Mouse (Mus musculus) C2C12 (cell line): ENCODE measurements around the gene Gtf2ird1.

Experiments
- CEBPB ChIP-seq: IDR thresholded peaks from one replicate; pipeline ENCODE4 v1.6.1; 2011; ENCODE audit warnings: low read depth, mild to moderate bottlenecking, control low read depth, moderate library complexity
- CTCF ChIP-seq: IDR thresholded peaks from one replicate; pipeline ENCODE4 v1.5.1; 2011; ENCODE audit not compliant: control insufficient read depth, insufficient read depth, insufficient read length
- FOSL1 ChIP-seq: IDR thresholded peaks from one replicate; pipeline ENCODE4 v1.8.0; 2011; ENCODE audit warnings: mild to moderate bottlenecking, low read length; ENCODE audit not compliant: poor library complexity, insufficient read depth, severe bottlenecking
- MAX ChIP-seq: IDR thresholded peaks from one replicate; pipeline ENCODE4 v1.6.1; 2011; ENCODE audit warnings: mild to moderate bottlenecking, control low read depth
- MYOD1 ChIP-seq: IDR thresholded peaks from one replicate; pipeline ENCODE4 v1.6.1; 2011; ENCODE audit warnings: low read depth; ENCODE audit not compliant: control insufficient read depth, insufficient read length
- MYOG ChIP-seq: IDR thresholded peaks from one replicate; pipeline ENCODE4 v1.6.1; 2011; ENCODE audit not compliant: control insufficient read depth, insufficient read length; ENCODE audit errors: extremely low read depth
- USF1 ChIP-seq: IDR thresholded peaks from one replicate; pipeline ENCODE4 v1.6.1; 2011; ENCODE audit warnings: low read depth, mild to moderate bottlenecking, control low read depth, moderate library complexity

- TF ChIP-seq CTCF = no peak
- TF ChIP-seq MYOD1 = no peak
- peak; percentile 48 for TF ChIP-seq MAX
- no peak for TF ChIP-seq MYOG
- TF ChIP-seq USF1 = no peak
- no peak for TF ChIP-seq CEBPB
- no peak for TF ChIP-seq FOSL1
These were observed 143.0 kb downstream of the Gtf2ird1 start for GRCm38 (mm10) chr5:134313451-134314067.
